Mouse (Mus musculus): ENCODE measurements around the gene Mapkapk3.
A peak's percentile ranks its signal among the peaks of the same experiment; 100 is the strongest.

Gene Mapkapk3

DNA sequence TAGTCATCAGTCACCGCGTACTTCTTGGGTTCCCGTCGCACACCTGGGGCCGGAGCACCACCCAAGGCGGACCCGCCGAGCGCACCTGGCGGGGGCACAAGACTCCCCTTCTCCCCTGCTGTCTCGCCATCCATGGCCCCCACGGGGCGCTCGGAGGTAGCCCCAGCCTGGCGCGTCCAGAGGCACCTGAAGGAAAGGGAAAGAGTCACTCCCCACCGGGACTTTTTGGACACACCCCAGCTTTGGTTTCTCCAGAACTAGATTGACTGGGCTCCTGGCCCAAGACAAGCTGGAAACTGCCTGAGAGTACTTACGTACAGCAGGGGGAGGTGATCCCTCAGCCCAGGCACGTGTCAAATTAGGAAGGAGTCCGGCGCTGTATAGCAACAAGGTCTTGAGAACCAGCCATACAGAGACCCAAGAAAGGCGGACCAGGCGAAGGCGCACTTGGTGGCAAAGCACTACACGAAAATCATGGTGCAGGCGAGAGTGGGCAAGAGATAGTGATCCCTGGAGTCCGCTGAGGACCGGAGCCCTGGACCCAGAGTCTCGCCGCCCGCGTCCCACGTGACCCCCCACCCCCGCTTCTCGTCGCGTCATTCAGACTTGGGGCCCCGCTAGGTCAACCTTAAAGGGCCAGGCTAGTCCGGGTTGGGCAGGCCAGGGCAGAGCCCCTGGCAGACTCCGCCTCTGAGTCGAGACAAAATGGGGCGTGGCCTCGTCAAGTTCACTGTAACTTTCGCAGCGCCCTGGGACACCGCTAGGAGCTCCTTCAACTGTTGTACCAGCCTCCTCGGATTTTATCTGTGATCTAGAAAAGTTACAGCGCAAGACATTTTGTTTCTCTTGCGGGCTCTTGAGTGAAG is at the start of gene Mapkapk3:
Mapkapk3 (minus strand) TSS at position 667 of the 866 bp plus-strand sequence.
- DNase-seq = peak; percentile 99

DNA sequence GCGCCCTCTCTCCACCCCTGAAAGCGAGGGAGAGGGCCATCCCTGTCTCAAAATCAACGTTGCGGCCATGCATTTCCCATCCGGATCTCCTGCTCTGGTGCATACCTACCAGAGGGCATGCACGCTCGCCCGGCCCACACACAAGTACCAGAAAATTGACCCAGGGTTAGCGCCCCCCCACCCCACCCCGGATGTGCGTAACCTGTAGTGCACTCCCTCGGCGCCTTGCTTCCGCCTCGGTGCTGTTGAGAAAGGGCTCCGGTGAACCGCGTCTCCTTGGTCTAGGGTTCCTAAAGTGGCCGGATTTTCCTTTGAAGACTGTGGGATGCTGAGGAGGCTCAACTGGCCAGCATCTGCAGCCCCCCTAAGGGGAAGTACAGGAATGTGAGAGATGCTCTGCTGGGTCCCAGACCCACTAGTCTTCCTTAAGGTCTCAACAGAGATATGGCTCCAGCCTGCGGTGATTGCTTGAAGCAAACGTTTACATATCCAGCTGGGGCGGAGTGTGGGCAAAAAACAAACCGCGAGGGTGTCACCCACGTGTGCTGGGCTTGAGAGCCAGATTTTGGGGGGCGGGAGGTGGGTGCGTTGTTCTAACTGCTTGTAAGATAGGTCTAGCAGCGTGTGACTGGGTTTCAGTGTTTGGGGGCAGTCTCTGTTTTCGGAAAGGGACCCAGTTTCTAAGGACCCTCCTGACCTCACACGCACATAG is 48.7 kb upstream of the Mapkapk3 start, which contains the start of gene Hemk1:
Hemk1 (minus strand) TSS at position 179 of the 712 bp plus-strand sequence.
- DNase-seq = peak; percentile 97

DNA sequence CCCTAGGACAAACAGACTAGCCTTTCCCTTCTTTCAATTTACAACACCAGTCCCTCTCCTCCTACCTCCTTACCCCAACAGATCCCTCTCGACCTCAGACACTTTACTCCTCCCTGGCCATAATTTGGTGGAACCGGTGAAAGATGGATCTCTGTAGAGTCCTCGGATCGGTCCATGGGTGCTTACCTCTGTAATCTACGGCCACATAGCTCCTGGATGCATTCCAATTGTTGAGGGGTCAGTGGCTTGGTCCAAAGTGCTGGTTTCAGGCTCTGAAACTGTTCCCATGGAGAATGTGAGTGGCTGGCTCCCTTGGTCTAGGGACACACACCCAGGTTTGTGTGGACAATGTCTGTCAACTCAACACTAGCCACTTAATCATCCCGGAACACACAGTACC is 46.7 kb upstream of the Mapkapk3 start:
- no peak for DNase-seq

DNA sequence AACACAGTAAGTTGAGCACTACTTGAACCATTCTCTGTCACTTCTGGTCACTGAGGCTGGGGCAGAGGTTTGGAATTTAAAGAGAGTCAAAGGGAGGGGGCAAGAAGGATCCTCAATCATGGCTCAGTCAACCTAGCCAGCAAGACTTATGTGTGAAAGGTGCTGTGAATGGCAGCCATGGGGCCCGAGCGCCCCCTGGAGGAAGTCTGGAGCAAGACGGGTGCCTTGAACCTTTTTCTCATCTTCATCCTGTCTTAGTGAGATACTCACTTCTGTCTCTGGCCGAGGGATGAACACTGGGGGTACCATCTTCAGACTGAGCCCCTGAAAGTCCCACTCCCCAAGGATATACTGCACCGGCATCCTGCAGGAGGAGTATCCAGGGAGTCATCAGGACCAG is 46.2 kb upstream of the Mapkapk3 start:
- peak; percentile 95 for DNase-seq

DNA sequence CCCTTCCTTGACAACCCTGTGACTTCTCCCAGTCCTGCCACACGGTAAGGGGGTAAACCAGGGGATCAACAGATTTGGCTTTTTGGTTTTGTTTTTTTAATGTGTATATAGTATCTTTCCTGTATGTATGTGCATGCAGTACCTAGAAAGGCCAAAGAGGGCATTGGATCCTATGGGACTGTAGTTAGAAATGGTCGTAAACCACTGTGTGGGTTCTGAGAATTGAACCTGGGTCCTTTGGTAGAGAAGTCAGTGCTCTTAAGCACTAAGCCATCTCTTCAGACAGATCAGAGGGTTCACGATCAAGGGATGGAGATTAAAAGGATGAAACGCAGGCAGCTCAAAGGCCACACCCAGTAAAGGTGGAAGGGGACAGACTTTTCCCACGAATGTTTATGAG is 45.4 kb upstream of the Mapkapk3 start:
- DNase-seq = no peak

DNA sequence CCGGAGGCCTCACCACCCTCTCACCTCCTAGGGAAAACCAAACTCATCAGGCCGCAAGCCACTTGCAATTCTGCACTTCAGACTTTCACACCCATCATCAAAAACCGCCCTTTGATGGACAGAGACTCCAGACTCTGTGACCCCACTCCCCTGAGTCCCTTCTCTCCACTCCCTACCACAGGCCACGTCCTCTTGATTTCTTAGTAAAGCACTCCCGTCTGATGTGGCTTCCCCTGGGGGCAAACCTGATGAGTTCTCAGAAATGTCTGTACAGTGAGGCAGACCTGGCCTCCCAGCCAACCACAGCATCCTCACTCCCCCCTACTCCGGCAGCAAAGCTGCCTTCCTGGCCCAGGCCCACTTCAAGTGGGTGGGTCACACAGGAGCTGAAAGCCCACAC is 44.7 kb upstream of the Mapkapk3 start:
- DNase-seq = no peak

DNA sequence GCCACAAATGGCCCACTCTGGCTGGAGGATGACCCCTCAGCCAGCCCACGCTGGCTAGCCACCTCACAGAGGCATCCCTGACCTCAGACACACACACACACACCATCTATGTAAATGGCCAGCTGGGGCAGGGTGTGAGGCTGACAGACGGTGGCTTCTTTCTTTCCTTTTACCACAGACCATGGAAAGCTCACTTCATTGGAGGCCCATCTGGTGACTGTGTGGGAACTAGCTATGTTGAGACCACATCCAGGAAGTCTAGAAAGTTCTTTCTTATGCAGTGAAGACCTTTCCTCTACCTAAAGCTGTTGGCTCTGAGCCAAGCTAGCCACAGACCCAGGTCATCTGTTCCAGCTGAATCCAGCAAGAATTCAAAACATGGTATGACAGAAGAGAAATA is 44.0 kb upstream of the Mapkapk3 start:
- no peak for DNase-seq

DNA sequence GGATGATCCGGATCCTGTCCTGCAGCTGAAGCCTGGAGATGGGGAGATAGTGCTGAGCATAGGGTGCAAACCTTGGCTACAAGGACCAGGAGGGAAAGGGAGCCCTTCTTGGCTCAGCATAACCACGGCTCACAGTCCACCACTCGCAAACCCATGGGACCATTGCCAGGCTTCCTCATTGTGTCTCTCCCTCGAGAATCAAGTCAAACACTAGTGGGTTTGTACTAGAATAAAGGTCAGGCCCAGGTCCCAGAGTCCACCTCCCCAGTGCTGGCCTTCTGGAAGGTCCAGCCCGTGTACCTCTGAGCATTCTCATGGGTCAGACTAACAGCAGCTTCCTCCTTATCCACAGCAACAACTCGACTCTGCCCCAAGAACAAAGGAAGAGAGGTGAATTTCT is 41.1 kb upstream of the Mapkapk3 start:
- no peak for DNase-seq

DNA sequence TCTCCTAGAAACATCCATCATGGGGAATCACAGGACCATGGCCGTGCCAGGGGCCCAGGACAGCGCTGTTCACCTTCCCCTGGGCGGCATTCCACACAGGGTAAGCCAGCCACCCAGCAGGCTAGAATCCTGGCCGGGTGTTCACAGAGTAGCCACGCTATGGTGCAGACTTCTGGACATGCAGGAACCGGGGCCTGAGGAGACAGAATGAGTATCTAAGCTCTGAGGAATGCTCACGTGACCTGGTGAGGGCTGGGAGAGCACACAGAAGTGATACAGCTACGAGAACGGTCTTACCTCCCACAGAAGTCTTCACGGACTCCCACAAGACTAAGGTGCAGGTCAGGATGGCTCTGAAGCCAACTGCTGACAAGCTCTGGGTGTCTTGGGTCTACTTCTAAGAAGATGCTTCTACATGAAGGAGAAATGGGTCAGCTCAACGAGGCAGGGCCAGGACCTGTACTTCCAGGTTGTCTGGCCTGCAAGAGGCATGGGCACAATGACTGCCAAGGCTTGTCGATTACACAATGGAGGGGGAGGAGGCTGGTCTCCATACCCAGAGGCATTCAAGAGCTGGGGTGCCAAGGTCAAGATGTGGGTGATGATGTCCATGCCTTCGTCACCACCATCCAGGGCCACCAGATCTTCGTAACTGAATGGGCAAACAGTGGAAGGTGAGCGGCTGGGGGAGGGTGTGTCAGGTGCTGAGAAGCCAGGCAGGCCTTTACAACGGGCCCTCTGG is 38.4 kb upstream of the Mapkapk3 start:
- DNase-seq = peak; percentile 90

DNA sequence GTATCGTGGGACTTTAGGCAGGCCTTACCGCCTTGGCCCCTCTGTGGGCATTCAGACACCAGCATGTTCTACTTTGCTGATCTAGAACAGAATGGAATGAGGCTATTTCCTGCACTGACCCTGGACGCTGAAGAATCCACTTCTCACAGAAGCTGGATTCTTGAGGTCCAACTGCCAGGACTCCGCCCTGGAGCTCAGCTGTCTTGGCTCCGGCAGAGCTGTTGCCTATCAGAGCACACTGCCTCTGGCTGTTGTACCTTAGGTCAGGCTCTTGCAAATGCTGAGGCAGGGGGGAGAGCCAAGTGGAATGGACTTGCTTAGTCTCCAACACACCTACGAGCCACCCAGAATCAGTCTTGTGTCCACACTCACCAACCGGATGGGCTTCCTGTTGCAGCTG is 36.2 kb upstream of the Mapkapk3 start:
- peak; percentile 95 for DNase-seq

DNA sequence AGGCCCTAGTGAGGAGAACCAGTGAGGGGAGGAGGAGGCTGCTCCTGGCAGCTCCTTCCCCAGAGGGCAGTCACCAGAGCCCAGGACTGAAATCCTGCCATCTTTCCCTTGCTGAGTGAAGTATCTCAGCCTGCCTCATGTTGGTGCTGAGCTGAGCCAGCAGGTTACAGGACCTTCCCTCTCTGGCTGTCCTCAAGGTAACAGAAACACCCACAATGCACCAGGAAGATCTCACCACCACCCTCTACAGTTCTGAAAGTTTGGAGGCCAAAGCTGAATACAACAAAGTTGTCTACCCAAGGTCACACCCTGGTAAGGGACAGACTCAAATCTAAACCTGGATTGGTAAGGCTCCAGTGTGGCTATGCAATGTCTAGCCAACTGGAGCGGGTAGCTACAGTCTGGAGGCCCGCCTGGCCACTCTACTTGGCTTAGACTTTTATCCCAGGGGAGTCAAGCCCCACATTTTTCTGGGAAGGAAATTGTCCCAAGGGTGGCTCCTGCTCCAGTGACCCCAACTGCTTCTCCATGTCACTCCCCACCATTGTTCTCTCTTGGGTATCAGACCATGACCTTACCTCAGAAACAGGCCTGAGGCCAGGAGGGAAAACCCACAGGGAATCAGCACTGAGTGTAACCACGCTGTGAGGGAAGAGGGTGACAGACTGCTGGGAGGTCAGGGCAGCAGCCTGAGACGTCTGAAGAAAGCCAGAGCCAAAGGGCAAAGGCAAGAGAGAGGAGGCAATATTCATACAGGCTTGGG is 35.3 kb upstream of the Mapkapk3 start:
- peak; percentile 95 for DNase-seq

DNA sequence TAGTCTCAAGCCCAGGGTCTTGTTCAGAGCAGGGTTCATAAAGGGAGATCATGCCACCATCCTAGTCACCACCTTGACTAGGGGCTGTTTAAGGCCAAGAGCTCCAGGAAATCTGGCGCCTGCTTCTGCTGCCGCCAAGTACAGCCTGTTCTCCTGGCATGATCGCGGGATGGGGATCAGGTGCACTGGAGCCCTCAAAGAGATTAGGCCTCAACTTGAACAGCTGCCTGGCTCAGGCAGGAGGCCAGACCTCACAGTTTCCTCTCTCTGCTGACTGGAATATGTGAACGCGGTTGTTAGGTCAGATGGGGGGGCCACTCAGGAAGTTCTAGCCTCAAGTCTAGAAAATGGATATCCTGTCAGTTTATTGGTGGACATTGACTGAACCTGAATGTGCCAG is 33.9 kb upstream of the Mapkapk3 start:
- peak; percentile 99 for DNase-seq

DNA sequence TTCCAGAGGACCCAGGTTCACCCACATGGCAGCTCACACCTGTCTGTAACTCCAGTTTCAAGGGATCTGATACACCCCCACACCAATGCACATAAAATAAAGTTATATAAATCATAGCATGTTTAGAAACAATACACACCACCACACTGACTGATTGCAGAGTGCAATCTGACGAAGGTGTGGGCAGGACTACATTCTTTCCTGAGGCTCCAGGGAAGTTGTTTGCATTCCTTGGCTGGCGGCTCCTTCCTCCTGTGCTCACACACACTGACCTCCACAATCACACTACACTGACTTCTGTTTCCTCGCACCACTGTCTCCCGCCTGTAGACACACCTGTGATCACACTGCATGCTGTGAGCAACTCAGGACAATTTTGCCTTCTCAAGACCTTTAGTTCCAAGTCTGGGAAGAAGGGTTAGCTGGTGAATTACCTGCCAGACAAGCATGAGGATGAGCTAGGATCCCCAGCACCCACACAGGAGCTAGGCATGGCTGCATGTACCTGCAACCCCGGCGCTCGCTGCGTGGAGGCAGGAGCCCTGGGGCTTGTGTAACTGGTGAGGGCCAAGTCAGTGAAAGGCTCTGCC is 32.9 kb upstream of the Mapkapk3 start:
- DNase-seq = peak; percentile 90

DNA sequence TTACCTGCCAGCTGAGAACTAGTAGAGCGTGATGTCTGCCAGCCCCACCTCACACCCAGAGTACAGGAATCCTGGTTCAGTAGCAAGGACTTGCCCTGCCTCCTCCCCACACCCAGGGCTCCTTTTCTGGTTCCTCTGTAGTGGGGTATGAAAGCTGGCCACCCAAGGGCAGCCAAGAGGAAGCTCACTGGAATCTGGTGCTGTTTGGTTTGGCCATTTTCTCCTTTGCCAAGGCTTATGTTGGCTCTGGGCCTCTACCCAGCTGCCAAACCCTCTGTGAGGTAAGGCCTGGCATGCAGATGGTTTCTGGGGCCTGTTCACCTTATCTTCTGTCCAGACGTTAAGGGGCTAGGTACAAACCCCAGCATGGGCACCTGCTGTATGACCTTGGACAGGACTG is 26.1 kb upstream of the Mapkapk3 start:
- peak; percentile 96 for DNase-seq

DNA sequence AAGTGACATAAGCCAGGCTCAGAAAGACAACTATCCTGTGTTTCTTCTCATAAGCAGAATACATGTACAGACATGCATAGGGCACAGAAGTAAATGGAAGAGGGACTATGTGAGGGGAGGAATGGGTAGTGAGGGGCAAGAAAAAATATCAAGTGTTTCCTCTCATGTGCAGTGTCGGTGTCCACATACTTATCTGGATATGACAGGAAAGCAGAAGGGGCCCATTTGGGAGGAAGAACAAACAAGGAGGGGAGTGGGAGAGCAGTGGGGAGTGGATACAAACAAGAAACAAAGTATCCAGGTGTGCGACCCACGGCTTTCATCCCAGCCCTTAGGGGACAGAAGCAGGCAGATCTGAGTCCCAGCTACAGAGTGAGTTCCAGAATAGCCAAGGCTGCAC is 24.2 kb upstream of the Mapkapk3 start:
- DNase-seq = no peak

DNA sequence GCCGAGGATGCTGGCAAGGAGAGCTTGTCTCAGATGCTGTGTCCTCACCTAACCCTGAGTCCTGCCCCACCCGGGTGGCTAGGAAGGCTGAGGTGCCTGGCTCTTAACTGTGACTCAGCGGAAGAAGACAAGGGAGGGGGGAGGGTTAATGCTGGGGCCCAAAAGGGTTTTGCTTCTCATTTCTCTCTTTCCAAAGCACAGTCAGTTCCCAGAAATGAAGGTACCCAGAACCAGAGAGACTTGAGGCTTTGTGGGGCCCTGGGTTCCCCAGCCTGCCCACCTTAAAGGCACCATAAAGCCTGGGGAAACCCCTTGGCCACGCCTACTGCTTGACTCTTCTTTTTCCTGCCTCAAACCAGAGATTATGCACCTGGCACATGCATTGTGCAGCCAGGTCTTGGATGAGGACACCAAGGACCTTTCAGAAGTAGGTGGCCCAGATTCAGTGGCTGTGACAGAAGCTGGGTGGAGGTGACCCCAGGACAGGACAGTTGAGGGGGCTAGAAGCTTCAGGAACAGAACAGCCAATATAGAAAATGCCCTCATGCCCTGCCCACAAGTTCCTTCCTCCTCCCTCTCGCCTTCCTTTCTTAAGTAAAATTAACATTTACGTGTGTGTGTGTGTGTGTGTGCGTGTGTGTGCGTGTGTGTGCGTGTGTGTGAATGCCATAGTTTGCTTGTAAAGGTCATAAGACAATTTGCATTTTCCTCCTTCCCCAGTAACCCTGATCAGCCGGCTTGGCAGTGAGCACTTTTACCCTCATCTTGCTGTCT is 23.3 kb upstream of the Mapkapk3 start:
- no peak for DNase-seq

DNA sequence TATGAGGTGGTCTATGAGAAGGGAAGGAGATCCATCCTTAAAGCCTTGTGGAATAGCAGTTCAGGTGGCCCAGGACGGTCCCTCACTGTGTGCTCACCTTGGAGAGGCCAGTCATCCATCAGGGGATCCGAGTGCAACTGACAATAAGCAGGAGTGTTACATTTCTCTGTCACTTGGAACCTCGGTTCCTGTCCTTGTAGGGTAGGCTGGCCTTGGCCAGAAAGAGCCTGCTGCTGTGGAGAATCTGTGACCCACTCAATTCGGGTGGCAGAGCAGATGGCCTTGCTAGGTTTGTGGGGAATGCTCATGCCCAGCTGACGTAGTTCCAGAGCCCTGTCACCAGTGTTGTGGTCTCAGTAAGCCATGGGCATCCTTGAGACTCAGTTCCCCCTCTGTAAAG is 19.9 kb upstream of the Mapkapk3 start:
- peak; percentile 92 for DNase-seq

DNA sequence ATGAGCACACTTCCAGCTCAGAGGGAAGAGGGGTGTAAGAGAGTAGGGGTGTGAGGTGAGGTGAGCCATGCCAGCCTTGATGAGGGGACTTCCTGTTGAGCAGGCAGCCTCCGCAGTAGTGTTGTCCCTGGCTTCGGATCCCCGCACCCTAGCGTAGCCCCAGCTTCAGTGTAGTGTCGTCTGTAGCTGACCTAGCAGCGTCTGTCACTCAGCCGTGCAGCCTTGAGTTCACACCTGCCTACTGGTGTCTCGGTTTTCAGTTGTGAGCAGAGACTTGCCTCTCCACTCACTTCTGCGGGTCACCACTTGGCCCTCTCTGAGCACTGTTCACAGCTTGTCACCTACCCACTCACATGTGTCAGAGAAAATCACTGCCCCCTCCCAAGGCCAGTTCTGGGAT is 19.5 kb upstream of the Mapkapk3 start:
- no peak for DNase-seq

DNA sequence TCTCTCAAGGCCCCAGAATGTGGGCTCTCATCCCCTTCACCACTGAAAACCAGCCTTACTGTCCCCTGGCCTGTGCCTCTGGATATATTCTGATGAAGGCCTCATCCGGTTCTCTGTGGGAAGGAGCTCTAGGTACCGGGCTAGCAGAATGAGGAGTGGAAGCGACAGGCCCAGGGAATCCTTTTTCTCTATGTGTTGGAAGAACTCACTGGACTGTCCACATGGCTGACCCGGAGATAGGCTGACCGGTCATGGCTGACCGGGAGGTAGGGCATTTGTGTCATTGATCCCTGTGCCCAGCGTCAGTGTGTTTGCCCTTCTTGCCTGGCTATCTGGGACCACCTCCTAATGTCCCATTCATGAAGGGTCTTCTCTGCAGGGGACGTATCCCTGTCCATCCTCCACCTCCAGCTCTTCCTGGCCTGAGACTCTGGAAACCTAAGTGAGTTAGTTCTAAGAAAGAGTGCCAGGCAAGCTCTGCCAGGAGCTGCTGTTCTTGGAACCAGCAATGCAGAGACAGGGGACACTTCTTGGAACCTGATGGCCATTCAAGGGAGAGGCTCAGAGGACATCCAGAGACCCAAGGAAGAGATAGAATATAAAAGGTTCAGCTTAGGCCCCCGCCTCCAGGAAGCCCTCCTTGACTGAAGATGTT is 18.8 kb upstream of the Mapkapk3 start:
- no peak for DNase-seq

DNA sequence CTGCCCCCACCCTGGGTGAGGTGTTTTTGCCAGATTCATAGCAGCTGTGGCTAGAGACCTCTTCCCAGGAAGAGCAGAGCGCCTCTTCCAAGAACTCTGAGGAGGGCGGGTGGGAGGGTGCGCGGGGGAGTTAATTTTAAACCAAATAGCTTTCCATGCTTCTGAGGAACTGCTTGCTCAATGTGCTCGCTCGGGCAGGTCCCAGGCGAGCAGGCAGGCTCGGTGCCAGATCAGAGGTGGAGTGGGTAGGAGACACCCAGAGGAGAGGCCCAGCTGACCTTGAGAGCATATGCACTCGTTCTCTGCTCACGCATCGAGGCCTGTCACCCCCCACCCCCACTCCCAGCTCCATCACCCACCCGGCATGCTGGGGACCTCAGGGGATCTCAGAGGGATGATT is 18.2 kb upstream of the Mapkapk3 start:
- peak; percentile 99 for DNase-seq
